Mouse (Mus musculus) midbrain, embryonic 12.5 days (tissue): Measurements from ENCODE around the gene Pbld1. TPM values are rescaled to one million over a fixed set of nuclear protein-coding genes. Genes with fewer than 3 reads are reported as not detected.

Experiments
- ATAC-seq: fragments of 200-750 bp; cut with Nextera tagmentation; 2 replicates; pipeline ENCODE4 v1.8.0; 2017; ENCODE audit warnings: low read depth, moderate TSS enrichment, moderate library complexity; ENCODE audit not compliant: low FRiP score
- H3K27ac ChIP-seq: fragments of 300-500 bp; sonication (generic); replicated peaks from 2 replicates; pipeline ENCODE4 v1.5.1; 2016; ENCODE audit warnings: mild to moderate bottlenecking
- H3K27me3 ChIP-seq: fragments of 300-500 bp; sonication (generic); 2 replicates; pipeline ENCODE4 v1.6.1; 2016; ENCODE audit warnings: mild to moderate bottlenecking
- H3K36me3 ChIP-seq: fragments of 300-500 bp; sonication (generic); 2 replicates; pipeline ENCODE4 v1.6.1; 2016
- H3K4me1 ChIP-seq: fragments of 300-500 bp; sonication (generic); 2 replicates; pipeline ENCODE4 v1.6.1; 2016
- H3K4me2 ChIP-seq: fragments of 300-500 bp; sonication (generic); replicated peaks from 2 replicates; pipeline ENCODE4 v1.6.1; 2016; ENCODE audit warnings: mild to moderate bottlenecking, moderate library complexity
- H3K4me3 ChIP-seq: fragments of 300-500 bp; sonication (generic); 2 replicates; pipeline ENCODE4 v1.5.1; 2016; ENCODE audit warnings: mild to moderate bottlenecking
- H3K9ac ChIP-seq: fragments of 300-500 bp; sonication (generic); replicated peaks from 2 replicates; pipeline ENCODE4 v1.6.1; 2016; ENCODE audit warnings: mild to moderate bottlenecking, moderate library complexity
- H3K9me3 ChIP-seq: fragments of 300-500 bp; sonication (generic); 2 replicates; pipeline ENCODE4 v1.6.1; 2016; ENCODE audit warnings: mild to moderate bottlenecking
- WGBS: fragments of 180-500 bp; shearing (Covaris S2); methylation state at CpG from one replicate; pipeline ENCODE4 v1.1.7; 2016; 5-methylcytosine and 5-hydroxymethylcytosine counted together
- polyA plus RNA-seq: library from polyadenylated mRNA; unstranded; fragments of >200 nt; fragmentation: Nextera tagmentation; extraction: Ambion mirVana; gene quantifications from 2 replicates; pipeline ENCODE4 v1.2.1, GENCODE M21; 2016

Gene Pbld1
- polyA plus RNA-seq, 1 experiment from 2014 or later, result 1.2 TPM

GRCm38 (mm10) chr10:63065988-63066387 lies 6.0 kb downstream of the Pbld1 start:
- ATAC-seq, result peak; percentile 90

GRCm38 (mm10) chr10:63086304-63086703 lies 26.3 kb downstream of the Pbld1 start:
- peaks cover 19% of the 10 kb centered on the region for H3K4me1 ChIP-seq
- H3K4me3 ChIP-seq, result no peak overlapping the region
- H3K27ac ChIP-seq, result no peak overlapping the region
- no peaks in the 10 kb centered on the region for H3K9me3 ChIP-seq
- H3K9ac ChIP-seq, result no peak overlapping the region
- WGBS, result 83% methylated on average over 10 of the region's 10 CpGs
- no peak overlapping the region for H3K4me2 ChIP-seq
- no peak for ATAC-seq
- H3K27me3 ChIP-seq, result no peaks in the 10 kb centered on the region
- no peaks in the 10 kb centered on the region for H3K36me3 ChIP-seq

More at GRCm38 (mm10) chr10:63065988-63066387, 6.0 kb downstream of the Pbld1 start:
- WGBS, result 2% methylated on average over 5 of the region's 5 CpGs
- Histone ChIP-seq H3K27me3 (no peaks in the 10 kb centered on the region), H3K36me3 (no peaks in the 10 kb centered on the region), H3K9me3 (no peaks in the 10 kb centered on the region), H3K27ac (no peak overlapping the region), H3K4me1 (peaks cover 5% of the 10 kb centered on the region; the same call in 1 of the 2 replicates), H3K4me2 (no peak overlapping the region), H3K4me3 (no peak overlapping the region), H3K9ac (no peak overlapping the region)

GRCm38 (mm10) chr10:63089103-63089757 lies 29.3 kb downstream of the Pbld1 start:
- Histone ChIP-seq H3K27me3 (no peaks in the 10 kb centered on the region), H3K36me3 (no peaks in the 10 kb centered on the region), H3K27ac (peak overlapping the region; percentile 52), H3K4me1 (peaks cover 19% of the 10 kb centered on the region), H3K4me3 (peak overlapping the region; percentile 27), H3K9ac (peak overlapping the region; percentile 32; the same call in 1 of the 2 replicates), H3K4me2 (peak overlapping the region; percentile 51), H3K9me3 (no peaks in the 10 kb centered on the region)
- peak; percentile 64 for ATAC-seq
- WGBS, result 23% methylated on average over 8 of the region's 8 CpGs

GRCm38 (mm10) chr10:63089758-63090571 lies 30.0 kb downstream of the Pbld1 start:
- Histone ChIP-seq H3K9me3 (no peaks in the 10 kb centered on the region), H3K4me3 (peak overlapping the region; percentile 27), H3K36me3 (no peaks in the 10 kb centered on the region), H3K4me1 (peaks cover 19% of the 10 kb centered on the region), H3K27me3 (no peaks in the 10 kb centered on the region), H3K27ac (peak overlapping the region; percentile 52), H3K4me2 (peak overlapping the region; percentile 51), H3K9ac (peak overlapping the region; percentile 32; the same call in 1 of the 2 replicates)
- WGBS, result 3% methylated on average over 26 of the region's 26 CpGs
- ATAC-seq, result peak; percentile 35; the same call in 1 of the 2 replicates

GRCm38 (mm10) chr10:63091915-63092314 lies 32.0 kb downstream of the Pbld1 start:
- H3K4me3 ChIP-seq, result no peak overlapping the region
- no peak overlapping the region for H3K9ac ChIP-seq
- no peaks in the 10 kb centered on the region for H3K27me3 ChIP-seq
- H3K4me1 ChIP-seq, result peaks cover 19% of the 10 kb centered on the region
- H3K36me3 ChIP-seq, result no peaks in the 10 kb centered on the region
- 78% methylated on average over 7 of the region's 7 CpGs for WGBS
- no peaks in the 10 kb centered on the region for H3K9me3 ChIP-seq
- no peak for ATAC-seq
- H3K27ac ChIP-seq, result no peak overlapping the region
- H3K4me2 ChIP-seq, result no peak overlapping the region

GRCm38 (mm10) chr10:63092616-63093550 lies 32.9 kb downstream of the Pbld1 start:
- 74% methylated on average over 10 of the region's 10 CpGs for WGBS
- Histone ChIP-seq H3K4me3 (no peak overlapping the region), H3K27me3 (peaks cover 5% of the 10 kb centered on the region; the same call in 1 of the 2 replicates), H3K9me3 (no peaks in the 10 kb centered on the region), H3K27ac (no peak overlapping the region), H3K9ac (no peak overlapping the region), H3K4me1 (peaks cover 19% of the 10 kb centered on the region), H3K36me3 (no peaks in the 10 kb centered on the region), H3K4me2 (no peak overlapping the region)
- no peak for ATAC-seq

- H3K4me1 ChIP-seq, result peaks cover 10% of the 10 kb centered on the region
- no peaks in the 10 kb centered on the region for H3K36me3 ChIP-seq
- H3K27ac ChIP-seq, result no peak overlapping the region
- H3K9me3 ChIP-seq, result no peaks in the 10 kb centered on the region
- 83% methylated on average over 2 of the region's 2 CpGs for WGBS
- peaks cover 21% of the 10 kb centered on the region for H3K27me3 ChIP-seq
- H3K4me3 ChIP-seq, result no peak overlapping the region
- H3K9ac ChIP-seq, result no peak overlapping the region
- ATAC-seq, result no peak
- H3K4me2 ChIP-seq, result no peak overlapping the region
Measured at GRCm38 (mm10) chr10:63096757-63097156, 36.8 kb downstream of the Pbld1 start.

- 56% methylated on average over 12 of the region's 12 CpGs for WGBS
- no peak overlapping the region for H3K4me2 ChIP-seq
- H3K27me3 ChIP-seq, result peaks cover 21% of the 10 kb centered on the region
- H3K4me3 ChIP-seq, result no peak overlapping the region
- no peak for ATAC-seq
- H3K9ac ChIP-seq, result no peak overlapping the region
- H3K4me1 ChIP-seq, result peaks cover 10% of the 10 kb centered on the region
- H3K36me3 ChIP-seq, result no peaks in the 10 kb centered on the region
- H3K9me3 ChIP-seq, result no peaks in the 10 kb centered on the region
- H3K27ac ChIP-seq, result no peak overlapping the region
Measured at GRCm38 (mm10) chr10:63098191-63098590, 38.2 kb downstream of the Pbld1 start.

- peak within 1 kb of the TSS; percentile 94 for H3K4me2 ChIP-seq
- no peaks in the 10 kb centered on the region for H3K36me3 ChIP-seq
- no peaks in the 10 kb centered on the region for H3K9me3 ChIP-seq
- H3K27ac ChIP-seq, result no peak within 1 kb of the TSS
- peak; percentile 28; the same call in 1 of the 2 replicates for ATAC-seq
- 6% methylated on average over 16 of the region's 16 CpGs for WGBS
- peaks cover 10% of the 10 kb centered on the region for H3K4me1 ChIP-seq
- peaks cover 21% of the 10 kb centered on the region for H3K27me3 ChIP-seq
- peak within 1 kb of the TSS; percentile 60 for H3K9ac ChIP-seq
- peak within 1 kb of the TSS; percentile 55 for H3K4me3 ChIP-seq
Measured at GRCm38 (mm10) chr10:63099521-63099920, 39.6 kb downstream of the Pbld1 start, which contains the start of gene Atoh7. Gene Atoh7, plus strand, starts transcription at chr10:63099651.

- under 1% methylated on average over 61 of the region's 62 CpGs for WGBS
- Histone ChIP-seq H3K4me2 (peak overlapping the region; percentile 94), H3K4me1 (peaks cover 10% of the 10 kb centered on the region), H3K27ac (no peak overlapping the region), H3K36me3 (no peaks in the 10 kb centered on the region), H3K9ac (peak overlapping the region; percentile 60), H3K27me3 (peaks cover 21% of the 10 kb centered on the region), H3K9me3 (no peaks in the 10 kb centered on the region), H3K4me3 (peak overlapping the region; percentile 55)
- ATAC-seq, result peak; percentile 85
Measured at GRCm38 (mm10) chr10:63099941-63100562, 40.1 kb downstream of the Pbld1 start.

GRCm38 (mm10) chr10:63100657-63101056 lies 40.7 kb downstream of the Pbld1 start:
- Histone ChIP-seq H3K27ac (no peak overlapping the region), H3K9ac (peak overlapping the region; percentile 60), H3K4me2 (peak overlapping the region; percentile 94), H3K4me3 (peak overlapping the region; percentile 55), H3K36me3 (no peaks in the 10 kb centered on the region), H3K4me1 (peaks cover 10% of the 10 kb centered on the region), H3K27me3 (peaks cover 21% of the 10 kb centered on the region), H3K9me3 (no peaks in the 10 kb centered on the region)
- 8% methylated on average over 9 of the region's 9 CpGs for WGBS
- peak; percentile 56; the same call in 1 of the 2 replicates for ATAC-seq
